Mouse (Mus musculus) lung, adult 2 months (tissue): ENCODE results near the gene Lamp2.

Experiments
- CTCF ChIP-seq: fragments of 200-500 bp; IDR thresholded peaks from 2 replicates; pipeline ENCODE4 v1.5.1; 2011; ENCODE audit warnings: mild to moderate bottlenecking, low read length, control low read depth; ENCODE audit not compliant: insufficient read depth
- POLR2A ChIP-seq: fragments of 200-500 bp; IDR thresholded peaks from 2 replicates; pipeline ENCODE4 v1.6.1; 2011; ENCODE audit warnings: low read depth, mild to moderate bottlenecking, control low read depth, low read length, borderline replicate concordance; ENCODE audit errors: extremely low read depth

DNA sequence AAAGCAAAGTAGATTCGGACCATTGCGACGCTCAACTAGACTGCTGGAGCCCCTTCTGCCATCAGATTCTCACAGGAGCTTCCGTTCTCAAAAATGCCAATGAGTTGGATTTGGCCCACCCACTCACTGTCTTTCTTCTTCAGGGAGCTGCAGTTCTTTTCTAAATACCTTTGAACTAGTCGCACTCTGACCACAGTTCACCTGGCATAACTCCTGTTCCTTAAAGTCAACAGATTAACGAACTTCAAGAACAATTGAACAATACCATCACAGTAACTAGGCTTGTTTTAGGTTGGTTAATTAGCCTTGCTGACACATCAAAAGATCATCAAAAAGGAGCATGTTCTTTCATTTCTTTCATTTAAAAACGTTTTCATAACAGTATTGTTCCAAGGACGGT lies 2.8 kb upstream of the Lamp2 start:
- no peak for TF ChIP-seq CTCF
- no peak for TF ChIP-seq POLR2A
